Mouse (Mus musculus) forebrain, embryonic 10.5 days (tissue): ENCODE results near the gene Gm45062. TPM values are rescaled to one million over a fixed set of nuclear protein-coding genes. Genes with fewer than 3 reads are reported as not detected.

Experiments used
- DNase-seq: peaks from one replicate; pipeline ENCODE4 v3.0.0-alpha.2; 2017; ENCODE audit warnings: low spot score; ENCODE audit errors: extremely low spot score
- H3K27ac ChIP-seq: fragments of 300-500 bp; sonication (generic); 2 replicates; pipeline ENCODE4 v1.5.1; 2016; ENCODE audit warnings: mild to moderate bottlenecking
- H3K27me3 ChIP-seq: fragments of 300-500 bp; sonication (generic); 2 replicates; pipeline ENCODE4 v1.6.1; 2016; ENCODE audit warnings: mild to moderate bottlenecking; ENCODE audit not compliant: poor library complexity, severe bottlenecking
- H3K36me3 ChIP-seq: fragments of 300-500 bp; sonication (generic); replicated peaks from 2 replicates; pipeline ENCODE4 v1.6.1; 2016; ENCODE audit warnings: mild to moderate bottlenecking, moderate library complexity
- H3K4me1 ChIP-seq: fragments of 300-500 bp; sonication (generic); 2 replicates; pipeline ENCODE4 v1.6.1; 2016
- H3K4me3 ChIP-seq: fragments of 300-500 bp; sonication (generic); 2 replicates; pipeline ENCODE4 v1.5.1; 2016; ENCODE audit warnings: mild to moderate bottlenecking, moderate library complexity
- H3K9me3 ChIP-seq: fragments of 300-500 bp; sonication (generic); 2 replicates; pipeline ENCODE4 v1.6.1; 2016; ENCODE audit warnings: mild to moderate bottlenecking, moderate library complexity
- WGBS: fragments of 180-500 bp; shearing (Covaris S2); methylation state at CpG from one replicate; pipeline ENCODE4 v1.1.7; 2016; 5-methylcytosine and 5-hydroxymethylcytosine counted together
- polyA plus RNA-seq: library from polyadenylated mRNA; unstranded; fragments of >200 nt; fragmentation: Nextera tagmentation; extraction: Ambion mirVana; gene quantifications from 2 replicates; pipeline ENCODE4 v1.2.1, GENCODE M21; 2016

Gene Gm45062
- polyA plus RNA-seq, 1 experiment from 2014 or later, result 11.1 TPM

DNA sequence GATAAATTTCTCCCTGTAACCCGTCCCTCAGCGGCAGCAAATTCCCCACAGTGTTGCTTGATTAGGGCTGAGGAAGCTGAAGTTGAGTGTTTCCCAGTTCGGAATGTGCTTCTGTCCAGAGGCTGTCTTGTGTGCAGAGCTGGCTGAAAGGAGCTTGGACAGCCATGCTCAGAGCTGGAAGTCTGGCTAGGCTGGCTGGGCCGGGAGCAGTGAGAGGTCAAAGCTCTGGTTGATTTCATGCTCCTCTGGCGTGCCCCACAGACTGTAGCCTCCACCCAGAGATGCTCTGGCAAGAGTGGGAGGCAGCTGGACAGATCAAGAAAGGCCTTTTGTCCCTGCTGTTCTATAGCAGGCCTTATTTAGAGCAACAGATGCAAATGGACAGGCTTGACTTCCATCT lies 187.5 kb downstream of the Gm45062 start:
- peak overlapping the region; percentile 65; the same call in 1 of the 2 replicates for H3K27ac ChIP-seq
- no peak for DNase-seq
- H3K4me3 ChIP-seq, result no peak overlapping the region
- no peaks in the 10 kb centered on the region for H3K27me3 ChIP-seq
- peaks cover 11% of the 10 kb centered on the region for H3K4me1 ChIP-seq
- 61% methylated on average over 5 of the region's 5 CpGs for WGBS
- no peaks in the 10 kb centered on the region for H3K36me3 ChIP-seq
- H3K9me3 ChIP-seq, result no peaks in the 10 kb centered on the region

DNA sequence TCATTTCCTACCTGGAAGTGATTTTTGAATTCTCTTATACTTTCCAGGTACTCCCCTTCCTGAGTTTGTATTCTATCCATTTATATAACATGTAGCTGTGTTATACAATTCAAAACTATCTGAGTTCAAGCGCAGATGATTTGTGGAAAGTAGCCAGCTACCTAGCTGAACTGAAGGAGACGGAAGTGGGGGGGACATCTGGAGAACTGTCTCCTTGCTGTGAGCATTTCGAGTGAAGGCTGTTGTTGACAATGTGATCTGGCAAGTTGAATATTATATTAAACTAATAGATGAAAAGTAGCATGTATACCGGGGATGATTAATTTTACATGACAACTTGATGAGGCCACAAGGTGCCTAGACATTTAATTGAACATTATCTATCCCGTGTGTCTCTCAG lies 196.3 kb downstream of the Gm45062 start:
- 92% methylated on average over 5 of the region's 5 CpGs for WGBS
- Histone ChIP-seq H3K4me3 (no peak overlapping the region), H3K9me3 (no peaks in the 10 kb centered on the region), H3K27me3 (no peaks in the 10 kb centered on the region), H3K27ac (no peak overlapping the region), H3K4me1 (no peaks in the 10 kb centered on the region), H3K36me3 (no peaks in the 10 kb centered on the region)
- DNase-seq, result no peak

DNA sequence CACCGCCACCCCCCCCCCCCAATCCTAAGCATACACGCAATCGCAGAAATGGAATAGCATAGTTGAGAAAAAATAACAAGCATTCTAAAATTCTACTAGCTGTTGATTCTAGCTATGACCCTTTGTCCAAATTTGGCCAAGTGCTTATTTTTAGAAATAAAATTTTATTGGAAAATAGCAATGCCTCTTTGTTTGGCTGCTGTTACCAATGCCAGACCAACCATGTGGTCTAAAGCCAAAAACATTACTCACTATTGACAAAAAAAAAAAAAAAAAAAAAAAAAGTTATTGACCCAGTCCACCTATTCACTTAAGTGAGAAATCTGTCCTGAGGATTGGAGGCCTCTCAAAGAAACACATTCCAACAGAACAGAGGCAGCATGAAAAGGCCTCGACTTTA lies 199.3 kb downstream of the Gm45062 start:
- Histone ChIP-seq H3K4me1 (no peaks in the 10 kb centered on the region), H3K4me3 (no peak overlapping the region), H3K27me3 (no peaks in the 10 kb centered on the region), H3K9me3 (no peaks in the 10 kb centered on the region), H3K27ac (no peak overlapping the region), H3K36me3 (no peaks in the 10 kb centered on the region)
- no peak for DNase-seq
- WGBS, result 87% methylated on average over 4 of the region's 4 CpGs

DNA sequence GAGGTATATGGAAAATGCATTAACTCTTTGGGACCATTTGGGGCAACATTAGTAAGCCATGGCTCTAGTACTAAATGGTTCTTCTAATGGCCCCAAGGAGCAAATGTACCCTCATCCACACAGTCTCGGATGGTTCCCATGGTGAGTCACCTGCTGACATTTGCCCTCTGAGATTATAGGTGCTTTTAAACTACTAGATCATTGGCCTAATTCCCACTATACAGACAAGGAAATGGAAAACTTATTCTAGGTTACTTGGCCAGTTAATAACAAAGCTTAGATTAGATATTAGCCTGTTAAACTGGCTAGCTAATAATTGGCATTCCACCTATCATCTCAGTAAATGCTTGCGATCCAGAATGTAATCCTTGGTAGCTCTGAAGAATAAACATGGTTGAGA lies 203.2 kb downstream of the Gm45062 start:
- Histone ChIP-seq H3K27me3 (peaks cover 25% of the 10 kb centered on the region), H3K4me1 (peaks cover 6% of the 10 kb centered on the region), H3K27ac (no peak overlapping the region), H3K9me3 (no peaks in the 10 kb centered on the region), H3K36me3 (no peaks in the 10 kb centered on the region), H3K4me3 (no peak overlapping the region)
- 98% methylated on average over 2 of the region's 2 CpGs for WGBS
- no peak for DNase-seq

DNA sequence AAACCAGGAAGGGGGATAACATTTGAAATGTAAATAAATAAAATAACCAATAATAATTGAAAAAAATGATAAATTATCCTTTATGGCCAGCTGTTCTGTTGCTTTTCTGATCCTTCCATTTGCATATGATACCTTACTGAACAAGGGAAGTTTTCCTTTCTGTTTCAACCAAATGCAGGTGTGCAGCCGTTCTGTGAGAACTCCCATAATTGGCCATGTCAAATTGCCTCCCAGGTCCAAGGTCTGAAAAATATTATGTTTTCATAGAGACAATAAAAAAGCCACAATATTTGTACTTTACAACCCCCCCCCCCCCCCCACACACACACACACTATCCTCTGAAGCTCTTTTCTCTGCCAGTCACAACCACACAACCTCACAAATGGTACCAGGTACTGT lies 206.1 kb downstream of the Gm45062 start:
- peaks cover 14% of the 10 kb centered on the region for H3K4me1 ChIP-seq
- 90% methylated on average over 1 of the region's 1 CpGs for WGBS
- no peak for DNase-seq

DNA sequence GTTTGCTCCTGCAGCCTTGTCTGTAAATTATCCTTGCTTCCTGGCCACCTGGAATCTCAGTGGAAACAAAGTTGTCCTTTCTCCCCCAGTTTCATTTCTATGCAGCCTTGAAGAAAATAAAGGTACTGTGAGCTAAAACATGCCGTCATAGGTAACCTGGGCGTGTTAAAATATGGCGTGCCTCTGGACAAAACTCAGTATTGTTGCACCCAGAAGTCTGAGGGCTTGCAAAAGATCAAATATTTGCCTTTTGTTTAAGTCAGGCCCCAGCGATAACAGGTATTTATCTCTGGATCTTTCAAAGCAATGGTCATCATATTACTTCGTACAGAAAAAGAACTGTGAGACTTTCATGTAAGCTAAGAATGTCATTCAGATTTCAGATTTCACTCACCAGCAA lies 206.7 kb downstream of the Gm45062 start:
- DNase-seq, result no peak
- Histone ChIP-seq H3K4me3 (no peak overlapping the region), H3K9me3 (no peaks in the 10 kb centered on the region), H3K27me3 (peaks cover 33% of the 10 kb centered on the region), H3K36me3 (no peaks in the 10 kb centered on the region), H3K4me1 (peaks cover 14% of the 10 kb centered on the region), H3K27ac (no peak overlapping the region)
- 85% methylated on average over 5 of the region's 5 CpGs for WGBS

More for the DNA sequence above, 206.1 kb downstream of the Gm45062 start:
- Histone ChIP-seq H3K27me3 (peaks cover 33% of the 10 kb centered on the region), H3K4me3 (no peak overlapping the region), H3K36me3 (no peaks in the 10 kb centered on the region), H3K9me3 (no peaks in the 10 kb centered on the region), H3K27ac (no peak overlapping the region)

DNA sequence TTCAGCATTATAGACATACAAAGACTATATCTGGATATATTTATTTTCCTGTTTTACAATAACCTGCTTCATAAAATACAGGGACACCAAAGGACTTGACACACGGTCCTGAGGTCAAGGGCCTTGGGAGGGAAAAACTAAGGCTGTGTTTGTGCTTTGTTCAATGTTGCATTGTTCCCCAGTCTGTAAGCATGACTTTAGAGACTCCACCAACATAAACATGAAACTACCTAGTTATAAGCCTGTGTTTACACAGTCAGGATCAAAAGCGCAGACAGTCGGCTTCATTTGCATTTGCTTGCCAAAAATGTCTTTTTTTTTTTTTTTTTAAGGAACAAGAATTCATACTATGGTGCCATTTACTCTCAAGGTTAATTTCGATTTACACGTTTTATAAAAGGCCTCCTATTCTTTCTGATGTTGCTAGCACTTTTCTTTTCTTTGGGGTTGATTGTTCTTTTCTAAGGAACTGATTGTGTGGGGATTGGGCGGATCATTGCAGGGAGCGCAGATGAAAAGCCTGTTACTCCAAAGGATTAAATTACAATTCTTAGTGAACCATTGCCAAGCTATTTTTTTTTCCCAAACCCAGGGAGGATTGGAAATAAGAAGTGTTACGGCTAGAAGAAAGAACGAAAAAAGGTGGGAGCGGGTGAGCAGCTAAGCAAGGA lies 208.6 kb downstream of the Gm45062 start:
- DNase-seq, result no peak
- Histone ChIP-seq H3K27me3 (peaks cover 33% of the 10 kb centered on the region), H3K9me3 (no peaks in the 10 kb centered on the region), H3K36me3 (no peaks in the 10 kb centered on the region), H3K4me1 (peaks cover 14% of the 10 kb centered on the region), H3K27ac (no peak overlapping the region), H3K4me3 (no peak overlapping the region)
- WGBS, result 47% methylated on average over 10 of the region's 10 CpGs

DNA sequence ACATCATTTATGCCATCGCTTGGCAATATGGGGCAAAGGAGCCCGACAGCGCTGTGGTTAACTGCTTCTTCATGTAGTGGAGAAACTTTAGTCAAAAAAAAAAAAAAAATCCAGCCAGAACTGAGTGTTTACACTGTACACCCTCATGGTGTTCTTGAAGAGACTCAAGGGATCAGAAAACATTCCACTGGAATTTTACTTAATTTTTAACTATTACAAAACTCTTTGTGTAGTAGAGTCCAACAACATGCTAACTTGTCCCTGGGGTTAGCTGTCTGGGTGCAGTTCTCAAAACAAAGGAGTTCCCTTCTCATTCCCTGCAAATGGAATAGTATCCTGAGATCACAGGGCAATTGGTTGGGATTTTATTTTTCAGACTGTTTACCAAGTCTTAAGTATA lies 210.7 kb downstream of the Gm45062 start:
- Histone ChIP-seq H3K36me3 (no peaks in the 10 kb centered on the region), H3K27me3 (peaks cover 30% of the 10 kb centered on the region), H3K4me1 (peaks cover 14% of the 10 kb centered on the region), H3K9me3 (no peaks in the 10 kb centered on the region), H3K4me3 (no peak overlapping the region), H3K27ac (no peak overlapping the region)
- 94% methylated on average over 3 of the region's 3 CpGs for WGBS
- DNase-seq, result no peak

DNA sequence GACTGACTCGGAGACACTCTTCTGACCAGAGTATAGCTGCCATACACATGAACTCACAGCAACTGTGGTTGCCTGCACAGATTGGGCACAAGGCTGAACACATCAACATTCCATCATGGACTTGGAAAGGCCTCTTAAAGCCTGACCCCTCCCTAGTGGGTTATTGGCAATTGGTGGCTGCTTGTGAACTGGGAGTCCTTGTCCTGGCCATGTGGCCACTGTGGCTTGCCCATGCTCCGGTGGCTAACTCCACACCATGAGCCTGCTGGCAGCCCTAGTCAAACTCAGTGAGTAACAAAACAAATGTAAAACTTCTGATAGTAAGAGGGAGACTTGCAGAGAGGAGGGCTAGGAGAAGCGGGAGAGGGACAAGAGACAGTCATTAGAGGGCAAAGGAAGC lies 212.9 kb downstream of the Gm45062 start:
- Histone ChIP-seq H3K4me1 (peaks cover 11% of the 10 kb centered on the region), H3K4me3 (no peak overlapping the region), H3K27ac (no peak overlapping the region), H3K9me3 (no peaks in the 10 kb centered on the region), H3K36me3 (no peaks in the 10 kb centered on the region), H3K27me3 (peaks cover 9% of the 10 kb centered on the region; the same call in 1 of the 2 replicates)
- 95% methylated on average over 3 of the region's 3 CpGs for WGBS
- DNase-seq, result no peak

DNA sequence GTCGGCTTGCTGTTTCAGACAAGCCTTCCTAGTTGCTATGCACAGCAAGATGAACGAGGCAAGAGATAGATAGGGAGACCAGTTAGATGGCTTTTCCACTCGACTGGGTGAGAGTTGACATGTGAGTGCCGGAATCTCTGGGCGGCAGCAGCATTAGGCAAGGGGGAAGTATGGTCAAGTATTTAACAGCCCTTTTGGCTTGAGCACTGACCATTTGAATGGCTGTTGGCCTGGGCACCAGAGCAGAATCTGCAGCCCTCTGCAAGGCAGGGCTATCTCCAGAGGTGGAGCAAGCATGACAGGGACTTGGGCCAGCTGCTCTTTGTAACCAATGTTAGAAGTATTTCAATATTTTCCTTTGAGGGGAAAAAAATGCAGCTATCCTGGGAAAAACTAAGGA lies 213.7 kb downstream of the Gm45062 start:
- Histone ChIP-seq H3K27me3 (peaks cover 8% of the 10 kb centered on the region; the same call in 1 of the 2 replicates), H3K36me3 (no peaks in the 10 kb centered on the region), H3K4me3 (no peak overlapping the region), H3K27ac (no peak overlapping the region), H3K4me1 (peaks cover 4% of the 10 kb centered on the region), H3K9me3 (no peaks in the 10 kb centered on the region)
- 87% methylated on average over 5 of the region's 5 CpGs for WGBS
- no peak for DNase-seq

DNA sequence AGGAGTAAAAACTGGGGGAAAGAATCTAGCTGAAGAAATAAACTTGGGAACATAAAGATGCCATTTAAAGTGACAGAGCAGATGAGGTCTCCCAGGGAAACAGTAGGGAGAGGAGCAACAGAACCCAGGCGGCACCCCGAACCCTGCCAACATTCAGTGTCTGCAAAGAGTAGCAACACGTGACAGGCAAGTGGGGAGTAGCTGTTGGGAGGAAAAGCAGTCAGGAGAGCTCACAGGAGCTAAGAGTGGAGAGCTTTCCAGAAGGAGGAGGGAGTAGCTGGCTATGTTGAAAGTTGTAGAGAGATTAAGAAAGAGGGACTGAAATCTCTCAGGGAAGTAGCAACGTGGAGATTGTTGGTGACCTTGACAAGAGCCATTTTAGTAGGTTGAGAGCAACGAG lies 214.2 kb downstream of the Gm45062 start:
- no peaks in the 10 kb centered on the region for H3K9me3 ChIP-seq
- H3K27ac ChIP-seq, result no peak overlapping the region
- no peak overlapping the region for H3K4me3 ChIP-seq
- 74% methylated on average over 5 of the region's 5 CpGs for WGBS
- H3K36me3 ChIP-seq, result no peaks in the 10 kb centered on the region
- no peaks in the 10 kb centered on the region for H3K4me1 ChIP-seq
- DNase-seq, result no peak
- peaks cover 8% of the 10 kb centered on the region; the same call in 1 of the 2 replicates for H3K27me3 ChIP-seq

DNA sequence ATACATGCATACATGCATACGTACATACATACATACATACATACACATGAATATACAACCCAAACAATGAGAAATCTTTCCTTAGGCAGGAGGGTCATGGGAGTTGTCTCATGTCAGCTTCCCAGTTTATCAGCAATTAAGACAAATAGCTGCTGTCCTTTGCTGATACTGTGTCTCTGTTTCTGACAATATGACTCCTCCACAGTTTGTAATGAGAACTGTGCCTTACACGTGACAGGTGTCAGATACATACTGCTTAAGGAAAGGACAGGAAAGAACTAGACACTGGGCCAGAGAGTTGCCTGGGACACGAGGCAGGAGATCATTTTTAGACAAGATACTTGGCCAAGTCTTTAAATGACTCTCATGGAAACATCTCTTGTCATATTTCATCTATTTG lies 215.1 kb downstream of the Gm45062 start:
- H3K36me3 ChIP-seq, result no peaks in the 10 kb centered on the region
- no peak overlapping the region for H3K4me3 ChIP-seq
- H3K4me1 ChIP-seq, result peaks cover 7% of the 10 kb centered on the region
- H3K9me3 ChIP-seq, result no peaks in the 10 kb centered on the region
- peaks cover 4% of the 10 kb centered on the region; the same call in 1 of the 2 replicates for H3K27me3 ChIP-seq
- DNase-seq, result no peak
- no peak overlapping the region for H3K27ac ChIP-seq
- 83% methylated on average over 3 of the region's 3 CpGs for WGBS

DNA sequence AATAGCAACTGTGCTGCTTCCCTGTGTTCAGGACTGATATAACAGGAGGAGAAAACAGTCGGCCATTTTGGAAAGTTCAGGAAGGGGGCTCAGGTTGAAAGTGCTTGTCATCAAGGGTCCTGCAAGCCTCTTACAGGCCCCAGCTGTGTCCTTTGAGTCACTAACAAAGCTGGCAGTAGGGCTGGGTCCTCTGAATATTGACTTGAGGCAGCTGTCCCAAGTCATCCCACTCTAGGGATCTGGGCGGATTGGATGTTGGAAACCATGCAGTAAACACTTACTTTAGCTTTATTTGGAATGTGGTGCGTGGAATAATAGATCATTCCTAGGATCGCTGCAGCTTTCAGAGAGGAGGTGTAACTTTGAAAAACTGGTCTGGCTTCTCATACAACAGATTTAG lies 215.6 kb downstream of the Gm45062 start:
- Histone ChIP-seq H3K36me3 (no peaks in the 10 kb centered on the region), H3K27me3 (no peaks in the 10 kb centered on the region), H3K27ac (no peak overlapping the region), H3K9me3 (no peaks in the 10 kb centered on the region), H3K4me3 (no peak overlapping the region), H3K4me1 (peaks cover 12% of the 10 kb centered on the region)
- DNase-seq, result no peak
- WGBS, result 97% methylated on average over 4 of the region's 4 CpGs

DNA sequence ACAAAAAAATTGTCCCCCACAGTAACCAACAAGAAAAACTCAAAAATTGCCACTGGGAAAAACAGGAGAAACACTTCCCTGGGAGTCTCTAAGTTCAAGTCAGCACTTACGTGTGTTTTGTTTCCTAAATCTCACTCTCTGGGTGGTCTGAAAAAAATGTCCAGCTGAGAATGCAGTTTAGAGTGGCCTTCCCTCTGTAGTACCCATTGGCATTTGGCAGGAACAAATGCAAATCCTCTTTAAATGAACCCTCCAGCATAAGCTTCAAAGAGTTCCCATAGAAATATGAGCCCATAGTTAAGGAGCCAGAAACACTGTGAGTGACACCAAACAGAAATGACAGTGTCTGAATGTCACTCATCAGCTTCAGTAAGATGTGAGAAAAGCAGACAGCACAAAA lies 219.9 kb downstream of the Gm45062 start:
- DNase-seq, result no peak
- H3K27me3 ChIP-seq, result no peaks in the 10 kb centered on the region
- 17% methylated on average over 1 of the region's 1 CpGs for WGBS
- no peak overlapping the region for H3K27ac ChIP-seq
- peaks cover 12% of the 10 kb centered on the region for H3K4me1 ChIP-seq
- H3K9me3 ChIP-seq, result no peaks in the 10 kb centered on the region
- no peak overlapping the region for H3K4me3 ChIP-seq
- no peaks in the 10 kb centered on the region for H3K36me3 ChIP-seq
